Mouse (Mus musculus) embryonic fibroblast, embryonic 13.5 days (primary cell): Measurements from ENCODE around the gene Lgsn. TPM values are rescaled to one million over a fixed set of nuclear protein-coding genes. Genes with fewer than 3 reads are reported as not detected.

Experiments used
- H3K27ac ChIP-seq: 2 replicates; pipeline ENCODE4 v1.5.1; 2012; ENCODE audit warnings: low read length, control low read depth, inconsistent platforms; ENCODE audit not compliant: insufficient read depth
- H3K4me1 ChIP-seq: 2 replicates; pipeline ENCODE4 v1.6.1; 2011; ENCODE audit warnings: low read length; ENCODE audit not compliant: control insufficient read depth, insufficient read depth
- H3K4me3 ChIP-seq: 2 replicates; pipeline ENCODE4 v1.5.1; 2011; ENCODE audit warnings: mild to moderate bottlenecking, control low read depth, low read length; ENCODE audit not compliant: insufficient read depth
- CTCF ChIP-seq: IDR thresholded peaks from 2 replicates; pipeline ENCODE4 v1.5.1; 2011; ENCODE audit warnings: mild to moderate bottlenecking, control low read depth, low read length, moderate library complexity, borderline replicate concordance; ENCODE audit not compliant: insufficient read depth
- POLR2A ChIP-seq: IDR thresholded peaks from 2 replicates; pipeline ENCODE4 v1.6.1; 2011; ENCODE audit warnings: low read depth, mild to moderate bottlenecking, control low read depth, low read length, moderate library complexity
- polyA plus RNA-seq: library from polyadenylated mRNA; stranded (reverse); fragments of >200 nt; gene quantifications from 2 replicates; pipeline ENCODE4 v1.2.4, GENCODE M21; 2011; ENCODE audit warnings: low read depth; ENCODE audit not compliant: missing spikeins, insufficient read length

Gene Lgsn
- polyA plus RNA-seq, result not detected in 2 replicates

DNA sequence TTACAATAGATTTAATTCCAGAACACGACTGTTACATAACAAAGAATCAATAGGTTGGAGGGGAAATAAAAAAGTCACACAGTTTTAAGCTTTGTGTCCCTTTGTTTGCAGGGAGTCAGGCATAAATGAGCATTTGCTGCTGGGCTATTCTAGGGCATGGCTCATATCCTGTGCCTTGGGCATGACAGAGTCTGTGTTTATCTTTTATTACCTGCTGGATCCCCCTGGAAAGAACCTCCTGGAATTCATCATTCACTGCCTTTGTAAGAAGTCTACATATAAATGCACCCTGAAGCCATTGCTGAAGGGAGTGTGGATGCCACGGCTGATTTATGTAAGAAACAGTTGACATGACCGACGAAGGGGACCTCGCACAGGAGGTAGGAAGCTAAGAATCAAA, at the start of gene Lgsn:
Lgsn (plus strand) TSS at position 301 of the 400 bp plus-strand sequence.
- H3K4me3 ChIP-seq, result no peak within 1 kb of the TSS
- TF ChIP-seq POLR2A (no peak), CTCF (no peak)
- H3K4me1 ChIP-seq, result no peaks in the 10 kb centered on the region
- H3K27ac ChIP-seq, result no peak within 1 kb of the TSS

DNA sequence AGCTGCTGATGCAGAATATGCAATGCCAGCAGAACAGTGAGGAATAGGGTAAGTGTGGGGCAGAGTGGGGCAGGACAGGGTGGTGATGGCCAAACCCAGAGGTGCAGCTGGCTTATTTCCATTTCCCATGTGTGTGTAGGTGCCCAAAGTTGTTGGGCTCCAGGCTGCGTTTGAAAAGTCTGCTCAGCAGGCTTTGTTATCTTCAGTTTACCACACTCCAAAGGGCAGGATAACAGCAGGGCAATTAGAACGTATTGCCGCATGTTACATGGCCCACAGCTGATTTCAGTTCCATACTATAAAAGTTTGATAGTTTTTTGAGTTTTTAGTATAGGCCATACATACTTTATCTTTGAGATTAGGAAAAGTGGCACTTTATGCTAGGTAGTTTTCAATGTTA, 37.8 kb upstream of the Lgsn start:
- no peak overlapping the region for H3K4me3 ChIP-seq
- no peak for TF ChIP-seq POLR2A
- no peak for TF ChIP-seq CTCF
- H3K4me1 ChIP-seq, result 0 out of 2 replicates have a peak, but pooled peaks cover 4% of the 10 kb centered on the region
- H3K27ac ChIP-seq, result no peak overlapping the region

DNA sequence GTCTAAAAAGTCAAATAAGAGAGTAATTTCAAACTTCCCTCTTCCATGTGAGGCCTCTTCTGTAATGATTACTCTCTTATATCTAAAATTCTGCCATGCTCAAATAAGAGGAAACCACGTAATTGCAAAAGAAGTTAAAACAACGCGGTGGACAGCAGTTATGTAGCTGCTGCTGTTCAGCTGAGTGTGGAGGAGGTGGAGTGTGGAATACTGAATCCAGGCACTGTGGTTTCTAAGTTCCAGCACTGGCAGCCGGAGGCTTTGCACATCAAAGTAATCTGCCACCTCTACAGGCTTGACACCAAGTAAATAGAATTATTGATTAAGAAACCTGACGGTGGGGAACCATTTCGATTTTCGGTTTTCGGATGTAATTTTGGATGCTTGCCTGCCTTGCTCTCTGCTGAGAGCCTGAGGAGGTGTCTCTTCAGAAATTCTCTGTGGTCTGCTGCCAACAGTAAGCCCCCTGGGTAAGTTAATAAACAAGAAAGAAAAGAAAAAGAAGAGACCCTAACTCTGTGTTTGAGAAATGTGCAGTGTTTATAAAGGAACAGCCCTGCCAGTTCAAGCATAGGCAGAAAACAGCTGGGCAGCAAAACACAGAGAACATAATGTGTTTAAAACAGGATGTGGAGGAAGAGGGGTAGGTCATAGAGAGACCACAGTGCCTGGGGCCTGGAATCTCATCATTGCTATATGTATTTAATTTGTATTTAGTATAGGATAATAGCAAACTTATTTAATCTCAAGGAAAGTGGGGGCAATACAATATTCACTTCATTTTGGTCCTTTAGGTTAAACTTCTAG, 33.7 kb upstream of the Lgsn start:
- Histone ChIP-seq H3K4me1 (0 out of 2 replicates have a peak, but pooled peaks cover 4% of the 10 kb centered on the region), H3K4me3 (no peak overlapping the region), H3K27ac (no peak overlapping the region)
- TF ChIP-seq POLR2A, result no peak
- TF ChIP-seq CTCF, result no peak

DNA sequence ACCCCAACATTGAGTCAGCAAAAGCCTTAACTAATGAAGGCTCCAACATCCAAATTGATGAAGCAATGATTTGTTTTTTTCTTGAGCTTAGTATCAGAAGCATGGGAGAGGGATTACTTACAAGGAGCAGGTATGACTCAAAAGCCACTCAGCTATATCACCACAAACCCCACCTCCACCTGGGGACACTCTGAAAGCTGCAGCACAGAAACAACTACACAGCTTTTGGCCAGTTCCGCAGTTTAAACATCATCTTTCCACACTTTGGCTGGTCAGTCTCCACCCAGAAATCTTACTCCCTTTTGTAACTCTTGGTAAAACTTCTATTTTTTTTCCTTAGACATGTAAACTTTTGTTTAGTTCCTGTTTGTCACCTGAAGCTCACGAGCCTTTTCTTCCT, 32.6 kb upstream of the Lgsn start:
- Histone ChIP-seq H3K4me3 (no peak overlapping the region), H3K4me1 (0 out of 2 replicates have a peak, but pooled peaks cover 4% of the 10 kb centered on the region), H3K27ac (no peak overlapping the region; the same call in 1 of the 2 replicates)
- TF ChIP-seq POLR2A (no peak), CTCF (no peak)

DNA sequence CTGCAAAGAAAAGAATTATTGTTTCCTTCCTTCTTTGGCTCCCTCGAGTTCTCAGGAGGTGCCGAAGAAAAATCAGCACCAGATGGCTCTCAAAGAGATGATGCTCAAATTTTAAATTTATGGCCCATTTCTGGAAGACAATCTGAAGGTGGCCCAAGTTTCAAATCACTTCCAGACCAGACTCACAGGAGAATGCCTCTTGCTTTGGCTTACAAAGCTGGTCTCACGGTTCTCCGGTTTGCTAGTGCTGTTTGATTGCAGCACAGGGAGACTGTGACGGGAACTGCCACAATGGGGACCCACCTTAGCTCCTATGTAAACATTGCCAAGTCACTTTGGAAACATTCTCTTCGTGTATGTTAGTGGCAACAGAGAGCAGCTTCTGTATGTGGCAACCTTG, 26.5 kb upstream of the Lgsn start:
- 0 out of 2 replicates have a peak overlapping the region, but pooled peaks have one; percentile 0 for H3K27ac ChIP-seq
- H3K4me3 ChIP-seq, result no peak overlapping the region
- TF ChIP-seq POLR2A (no peak), CTCF (no peak)
- H3K4me1 ChIP-seq, result no peaks in the 10 kb centered on the region

DNA sequence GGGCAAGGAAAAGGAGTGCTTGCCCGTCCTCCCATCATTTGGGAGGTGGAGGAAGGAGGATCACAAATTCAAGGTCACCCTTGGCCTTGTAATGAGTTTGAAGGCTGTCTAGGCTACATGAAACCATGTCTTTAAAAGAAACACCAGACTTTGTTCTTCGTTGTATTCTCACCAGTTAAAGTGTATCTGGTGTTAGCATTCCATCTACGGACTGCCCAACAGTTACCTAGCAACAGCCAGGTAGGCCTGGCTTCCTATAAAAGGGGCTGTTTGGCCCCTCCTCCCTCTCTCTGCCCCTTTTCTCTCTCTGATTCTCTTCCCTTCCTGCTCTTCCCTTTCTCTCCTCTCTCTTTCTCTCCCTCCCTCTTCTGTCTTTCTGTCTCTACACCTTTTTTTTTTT, 25.7 kb upstream of the Lgsn start:
- H3K4me1 ChIP-seq, result no peaks in the 10 kb centered on the region
- H3K4me3 ChIP-seq, result no peak overlapping the region
- TF ChIP-seq POLR2A, result no peak
- no peak for TF ChIP-seq CTCF
- H3K27ac ChIP-seq, result no peak overlapping the region

DNA sequence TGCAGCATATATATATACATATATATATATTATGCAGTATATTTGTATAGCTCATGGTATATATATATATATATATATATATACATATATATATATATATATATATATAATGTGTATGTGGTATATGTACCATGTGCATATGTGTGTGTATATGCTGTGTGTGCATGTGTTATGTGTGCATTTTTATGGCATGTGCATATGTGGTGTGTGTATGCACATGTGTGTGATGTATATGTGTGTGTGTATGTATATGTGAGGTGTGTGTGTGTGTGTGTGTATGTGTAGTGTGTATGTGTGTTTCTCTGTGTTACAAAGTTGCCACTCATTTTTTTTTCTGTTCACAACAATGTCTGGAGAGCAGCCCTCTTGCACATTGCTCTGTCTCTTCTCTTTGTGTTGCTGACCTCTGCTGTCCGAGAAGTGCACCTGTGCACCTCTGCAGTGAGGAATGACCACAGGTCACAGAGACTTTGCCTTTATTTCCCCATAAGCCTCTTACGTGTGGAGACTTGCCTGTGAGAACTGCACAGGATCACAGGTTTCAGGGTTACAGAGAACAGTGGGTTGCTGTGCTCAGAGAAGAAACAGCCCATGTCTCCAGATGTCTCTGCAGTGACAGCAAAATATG, 23.3 kb upstream of the Lgsn start:
- H3K4me1 ChIP-seq, result no peaks in the 10 kb centered on the region; the same call in 1 of the 2 replicates
- no peak overlapping the region for H3K27ac ChIP-seq
- H3K4me3 ChIP-seq, result no peak overlapping the region
- peak; percentile 55; the same call in 1 of the 2 replicates for TF ChIP-seq CTCF
- no peak for TF ChIP-seq POLR2A

DNA sequence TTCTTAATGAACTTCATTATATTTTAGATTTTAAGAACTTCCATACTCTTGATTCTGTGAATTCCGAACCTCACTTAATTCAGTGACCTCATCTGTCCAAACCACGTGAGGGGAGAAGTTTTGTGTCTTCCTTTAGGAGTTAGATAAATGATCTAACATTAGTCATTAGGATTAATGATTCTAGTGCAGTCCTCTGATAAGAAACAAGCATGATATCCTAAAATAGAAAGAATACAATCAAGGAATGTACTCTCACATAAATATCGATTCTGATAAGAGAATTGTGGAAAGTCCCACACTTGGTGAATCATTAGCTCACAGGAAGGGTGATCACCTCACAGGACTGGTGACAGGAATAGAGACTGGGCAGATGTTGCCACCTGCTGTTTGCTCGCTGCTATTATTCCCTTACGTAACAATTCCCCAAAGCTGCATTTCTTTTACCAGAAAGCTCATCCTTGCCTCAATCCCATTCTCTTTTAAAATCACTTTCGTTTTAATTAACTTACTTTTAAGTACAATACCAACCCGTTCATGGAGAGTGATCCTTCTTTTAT, 22.3 kb upstream of the Lgsn start:
- Histone ChIP-seq H3K27ac (no peak overlapping the region), H3K4me3 (no peak overlapping the region), H3K4me1 (no peaks in the 10 kb centered on the region; the same call in 1 of the 2 replicates)
- TF ChIP-seq CTCF (peak; percentile 63; the same call in 1 of the 2 replicates), POLR2A (no peak)

DNA sequence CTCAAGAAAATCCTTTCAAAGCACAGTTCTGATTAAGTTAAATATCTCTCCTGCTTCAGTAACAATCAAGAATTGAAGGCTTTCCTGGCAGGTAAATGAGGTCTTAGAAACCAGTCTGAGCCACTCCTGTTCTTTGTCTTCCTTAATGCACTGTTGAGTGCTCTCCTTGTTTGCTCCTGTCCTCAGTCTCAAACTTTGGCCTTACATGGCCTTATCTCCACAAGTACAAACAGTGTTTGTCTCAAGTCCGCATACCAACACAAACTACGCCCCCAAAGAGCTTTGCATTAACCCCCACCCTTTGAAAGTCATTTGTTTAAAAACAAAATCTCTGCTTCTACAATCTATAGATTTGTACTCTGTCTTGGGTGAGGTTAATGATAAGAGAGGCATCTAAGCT, 20.0 kb upstream of the Lgsn start:
- Histone ChIP-seq H3K27ac (no peak overlapping the region), H3K4me3 (no peak overlapping the region), H3K4me1 (no peaks in the 10 kb centered on the region; the same call in 1 of the 2 replicates)
- TF ChIP-seq CTCF, result no peak
- TF ChIP-seq POLR2A, result no peak
